Mouse (Mus musculus) liver, embryonic 16.5 days (tissue): Measurements from ENCODE around the gene Olfr311. TPM values are rescaled to one million over a fixed set of nuclear protein-coding genes. Genes with fewer than 3 reads are reported as not detected.

Experiments
- polyA plus RNA-seq: library from polyadenylated mRNA; unstranded; fragments of >200 nt; fragmentation: Nextera tagmentation; extraction: Ambion mirVana; gene quantifications from 2 replicates; pipeline ENCODE4 v1.2.1, GENCODE M21; 2015

Olfr311 gene
- polyA plus RNA-seq, 1 experiment from 2014 or later: not detected

Other genes with a start within 250 kb of the Olfr311 start
- gene Olfr324, start 244.1 kb upstream of the Olfr311 start, polyA plus RNA-seq: not detected in 2 replicates
- not detected in 2 replicates for gene 2210407C18Rik, start 223.2 kb upstream of the Olfr311 start, polyA plus RNA-seq
- gene Olfr323, start 208.8 kb upstream of the Olfr311 start, polyA plus RNA-seq: not detected in 2 replicates
- gene Trim58, start 198.8 kb upstream of the Olfr311 start, polyA plus RNA-seq: 12.7 and 15.7 TPM in 2 replicates
- 0.08 TPM in 1 of 2 replicates, not detected in the other for gene Olfr322, start 180.5 kb upstream of the Olfr311 start, polyA plus RNA-seq
- gene Olfr320, start 158.2 kb upstream of the Olfr311 start, polyA plus RNA-seq: not detected in 2 replicates
- not detected in 2 replicates for gene Olfr319, start 140.1 kb upstream of the Olfr311 start, polyA plus RNA-seq
- not detected in 2 replicates for gene Olfr318, start 115.2 kb upstream of the Olfr311 start, polyA plus RNA-seq
- gene Olfr317, start 100.0 kb upstream of the Olfr311 start, polyA plus RNA-seq: not detected in 2 replicates
- not detected in 2 replicates for gene Olfr316, start 86.5 kb upstream of the Olfr311 start, polyA plus RNA-seq
- not detected in 2 replicates for gene Olfr315, start 66.1 kb upstream of the Olfr311 start, polyA plus RNA-seq
- not detected in 2 replicates for gene Olfr314, start 56.3 kb upstream of the Olfr311 start, polyA plus RNA-seq
- 0.17 TPM in 1 of 2 replicates, not detected in the other for gene Fam183b, start 37.3 kb upstream of the Olfr311 start, polyA plus RNA-seq
- not detected in 2 replicates for gene Olfr313, start 24.3 kb upstream of the Olfr311 start, polyA plus RNA-seq
- gene Olfr312, start 10.0 kb upstream of the Olfr311 start, polyA plus RNA-seq: not detected in 2 replicates
- 1.5 and 2.3 TPM in 2 replicates for gene Gm12258, start 7.9 kb downstream of the Olfr311 start, polyA plus RNA-seq
- 2.2 and 2.3 TPM in 2 replicates for gene 2810021J22Rik, start 28.0 kb downstream of the Olfr311 start, polyA plus RNA-seq
- gene Zfp39, start 65.0 kb downstream of the Olfr311 start, polyA plus RNA-seq: 4.2 and 5.6 TPM in 2 replicates
- 14.1 and 14.3 TPM in 2 replicates for gene Btnl10, start 78.7 kb downstream of the Olfr311 start, polyA plus RNA-seq
- 74.5 and 81.7 TPM in 2 replicates for gene Rnf187, start 99.7 kb downstream of the Olfr311 start, polyA plus RNA-seq
- 17.9 and 22.4 TPM in 2 replicates for gene Hist3h2ba, start 109.7 kb downstream of the Olfr311 start, polyA plus RNA-seq
- gene Hist3h2a, start 115.4 kb downstream of the Olfr311 start, polyA plus RNA-seq: 21.2 and 24.4 TPM in 2 replicates
- gene Trim17, start 115.4 kb downstream of the Olfr311 start, polyA plus RNA-seq: 0.15 and 0.19 TPM in 2 replicates
- 8.2 and 8.7 TPM in 2 replicates for gene Trim11, start 138.8 kb downstream of the Olfr311 start, polyA plus RNA-seq